Mouse (Mus musculus) C2C12 (cell line): ENCODE results near the gene Mfsd7a. TPM values are rescaled to one million over a fixed set of nuclear protein-coding genes. Genes with fewer than 3 reads are reported as not detected.

ENCODE experiments used
- H3K27me3 ChIP-seq: one replicate; pipeline ENCODE4 v1.6.1; 2011; ENCODE audit not compliant: control insufficient read depth, insufficient read depth, insufficient read length
- H3K36me3 ChIP-seq: one replicate; pipeline ENCODE4 v1.6.1; 2011; ENCODE audit not compliant: control insufficient read depth, insufficient read depth
- H3K4me3 ChIP-seq: one replicate; pipeline ENCODE4 v1.5.1; 2011; ENCODE audit warnings: mild to moderate bottlenecking, control low read depth; ENCODE audit not compliant: poor library complexity, insufficient read depth, severe bottlenecking
- H3K79me2 ChIP-seq: one replicate; pipeline ENCODE4 v1.6.1; 2011; ENCODE audit not compliant: control insufficient read depth, insufficient read depth
- H3K79me3 ChIP-seq: one replicate; pipeline ENCODE4 v1.6.1; 2011; ENCODE audit warnings: low read depth, control low read depth
- H3ac ChIP-seq: one replicate; pipeline ENCODE3; 2011; ENCODE audit warnings: low read depth; ENCODE audit not compliant: control insufficient read depth, insufficient read length
- CEBPB ChIP-seq: IDR thresholded peaks from one replicate; pipeline ENCODE4 v1.6.1; 2011; ENCODE audit warnings: low read depth, mild to moderate bottlenecking, control low read depth, moderate library complexity
- CTCF ChIP-seq: IDR thresholded peaks from one replicate; pipeline ENCODE4 v1.5.1; 2011; ENCODE audit not compliant: control insufficient read depth, insufficient read depth, insufficient read length
- FOSL1 ChIP-seq: IDR thresholded peaks from one replicate; pipeline ENCODE4 v1.8.0; 2011; ENCODE audit warnings: mild to moderate bottlenecking, low read length; ENCODE audit not compliant: poor library complexity, insufficient read depth, severe bottlenecking
- MAX ChIP-seq: IDR thresholded peaks from one replicate; pipeline ENCODE4 v1.6.1; 2011; ENCODE audit warnings: mild to moderate bottlenecking, control low read depth
- MYOD1 ChIP-seq: IDR thresholded peaks from one replicate; pipeline ENCODE4 v1.6.1; 2011; ENCODE audit warnings: low read depth; ENCODE audit not compliant: control insufficient read depth, insufficient read length
- MYOG ChIP-seq: IDR thresholded peaks from one replicate; pipeline ENCODE4 v1.6.1; 2011; ENCODE audit not compliant: control insufficient read depth, insufficient read length; ENCODE audit errors: extremely low read depth
- USF1 ChIP-seq: IDR thresholded peaks from one replicate; pipeline ENCODE4 v1.6.1; 2011; ENCODE audit warnings: low read depth, mild to moderate bottlenecking, control low read depth, moderate library complexity
- polyA plus RNA-seq: library from polyadenylated mRNA; unstranded; fragments of >200 nt; fragmentation: generic; extraction: Trizol; gene quantifications from one replicate; pipeline ENCODE4 v1.2.1, GENCODE M21; 2012; ENCODE audit warnings: missing spikeins

The Mfsd7a gene
- polyA plus RNA-seq, 1 experiment, result 0.25 TPM

DNA sequence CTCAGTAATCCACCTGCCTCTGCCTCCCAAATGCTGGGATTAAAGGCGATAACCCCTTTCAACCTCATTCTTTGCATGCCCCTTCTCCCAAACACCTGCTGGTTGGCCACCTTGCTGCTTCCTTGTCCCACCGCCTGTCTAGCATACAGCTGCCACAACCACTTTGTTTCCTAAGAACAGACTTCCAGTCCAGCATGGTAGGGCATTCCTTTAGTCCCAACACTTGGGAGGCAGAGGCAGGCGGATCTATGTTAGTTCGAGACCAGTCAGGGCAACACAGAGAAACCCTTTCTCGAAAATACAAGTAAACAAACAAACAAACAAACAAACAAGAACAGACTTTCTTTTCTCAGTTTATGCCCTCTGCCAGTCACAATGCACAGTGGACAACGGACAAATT, 11.8 kb upstream of the Mfsd7a start:
- Histone ChIP-seq H3K79me2 (peaks cover 43% of the 10 kb centered on the region), H3K36me3 (no peaks in the 10 kb centered on the region), H3K4me3 (peak overlapping the region; percentile 89), H3ac (no peak overlapping the region), H3K27me3 (no peaks in the 10 kb centered on the region), H3K79me3 (peaks cover 40% of the 10 kb centered on the region)
- TF ChIP-seq MYOD1 (no peak), CTCF (no peak), CEBPB (no peak), MYOG (no peak), FOSL1 (no peak)

DNA sequence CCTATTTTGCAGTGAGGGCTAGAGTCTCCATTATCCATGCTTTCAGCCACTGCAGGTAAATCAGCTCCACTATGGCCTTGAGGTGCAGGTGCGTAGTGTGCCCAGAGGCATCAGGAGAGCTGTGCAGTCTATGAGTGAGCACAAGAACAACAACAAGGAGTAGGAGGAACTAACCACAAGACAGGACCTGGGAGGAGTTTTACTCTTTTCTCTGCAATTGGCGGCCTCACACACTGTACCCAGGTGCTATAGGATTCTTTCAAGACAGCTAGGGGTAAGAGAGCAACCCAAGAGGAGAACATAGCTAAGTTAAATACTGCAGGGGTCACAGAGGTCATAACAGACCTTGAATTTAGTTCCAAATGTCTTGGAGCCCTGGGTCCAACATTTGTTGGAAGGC, 10.0 kb upstream of the Mfsd7a start:
- no peak for TF ChIP-seq USF1
- no peak for TF ChIP-seq CEBPB
- TF ChIP-seq CTCF, result no peak
- peaks cover 24% of the 10 kb centered on the region for H3K79me3 ChIP-seq
- no peak overlapping the region for H3ac ChIP-seq
- H3K27me3 ChIP-seq, result no peaks in the 10 kb centered on the region
- H3K79me2 ChIP-seq, result peaks cover 26% of the 10 kb centered on the region
- no peak overlapping the region for H3K4me3 ChIP-seq
- H3K36me3 ChIP-seq, result no peaks in the 10 kb centered on the region

DNA sequence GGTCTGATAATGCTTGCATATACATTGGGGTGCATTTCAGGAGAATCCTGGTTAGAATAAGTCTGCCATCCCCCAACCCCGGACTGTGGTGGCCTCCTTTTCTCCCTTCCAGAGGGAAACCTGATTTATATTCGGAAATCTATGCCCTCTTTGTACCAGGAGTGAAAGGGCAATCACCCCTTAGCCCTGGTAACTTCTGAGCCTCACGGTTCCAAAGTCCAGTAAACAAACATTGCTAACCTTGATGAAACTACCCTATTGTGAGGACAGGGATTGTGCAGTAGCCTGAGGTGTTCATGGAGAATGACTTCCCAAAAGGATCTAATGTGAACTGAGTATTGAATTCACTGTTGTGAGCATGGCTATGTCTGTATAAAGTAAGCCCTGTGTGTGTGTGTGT, 5.4 kb upstream of the Mfsd7a start:
- Histone ChIP-seq H3K79me3 (no peaks in the 10 kb centered on the region), H3ac (no peak overlapping the region), H3K79me2 (no peaks in the 10 kb centered on the region), H3K27me3 (no peaks in the 10 kb centered on the region), H3K4me3 (no peak overlapping the region), H3K36me3 (no peaks in the 10 kb centered on the region)
- TF ChIP-seq CTCF (no peak), MYOD1 (no peak), MAX (no peak), MYOG (no peak), FOSL1 (no peak), CEBPB (no peak), USF1 (no peak)

DNA sequence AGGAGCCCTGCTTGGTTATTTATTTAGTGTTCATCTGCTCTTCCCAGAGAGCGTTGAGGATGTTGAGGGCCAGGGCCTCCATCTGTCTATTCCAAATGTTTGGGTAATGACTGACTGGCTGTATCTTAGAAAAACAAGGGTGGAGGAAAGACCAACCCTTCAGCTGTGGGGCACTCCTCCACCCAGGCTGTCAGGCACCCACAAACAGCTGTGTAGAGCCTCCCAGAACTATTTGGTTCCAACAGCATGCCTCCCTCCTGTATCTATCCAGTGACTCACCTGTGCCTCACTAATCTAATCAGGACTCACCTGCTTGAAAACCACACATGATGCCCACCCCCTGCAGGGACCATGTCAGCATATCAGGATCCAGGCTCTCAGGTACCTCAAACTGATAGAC, 3.7 kb upstream of the Mfsd7a start:
- H3K79me3 ChIP-seq, result no peaks in the 10 kb centered on the region
- H3ac ChIP-seq, result no peak overlapping the region
- H3K36me3 ChIP-seq, result no peaks in the 10 kb centered on the region
- H3K79me2 ChIP-seq, result no peaks in the 10 kb centered on the region
- H3K4me3 ChIP-seq, result no peak overlapping the region
- no peaks in the 10 kb centered on the region for H3K27me3 ChIP-seq
- TF ChIP-seq MYOD1 (no peak), CEBPB (no peak), FOSL1 (no peak), MAX (no peak), USF1 (no peak), MYOG (no peak), CTCF (no peak)

DNA sequence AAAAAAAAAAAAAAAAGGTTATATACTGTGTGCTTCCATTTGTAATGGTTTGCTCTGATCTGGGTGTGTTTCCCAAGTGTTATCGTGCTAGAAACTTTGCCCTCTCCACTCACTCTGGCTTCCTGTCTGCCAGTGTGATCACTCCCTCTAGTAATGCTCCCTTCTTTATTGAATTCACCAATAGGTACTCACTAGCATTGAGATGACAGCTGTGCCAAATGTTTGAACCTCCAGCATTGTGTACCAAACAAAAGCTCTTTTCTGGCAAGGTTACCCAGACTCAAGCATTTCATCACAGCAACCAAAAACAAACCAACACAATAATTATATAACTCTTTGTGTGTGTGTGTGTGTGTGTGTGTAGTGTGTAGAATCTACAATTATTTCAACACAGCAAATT, 2.9 kb upstream of the Mfsd7a start:
- Histone ChIP-seq H3K79me2 (no peaks in the 10 kb centered on the region), H3K27me3 (no peaks in the 10 kb centered on the region), H3K4me3 (no peak overlapping the region), H3ac (no peak overlapping the region), H3K79me3 (no peaks in the 10 kb centered on the region), H3K36me3 (no peaks in the 10 kb centered on the region)
- no peak for TF ChIP-seq CTCF

DNA sequence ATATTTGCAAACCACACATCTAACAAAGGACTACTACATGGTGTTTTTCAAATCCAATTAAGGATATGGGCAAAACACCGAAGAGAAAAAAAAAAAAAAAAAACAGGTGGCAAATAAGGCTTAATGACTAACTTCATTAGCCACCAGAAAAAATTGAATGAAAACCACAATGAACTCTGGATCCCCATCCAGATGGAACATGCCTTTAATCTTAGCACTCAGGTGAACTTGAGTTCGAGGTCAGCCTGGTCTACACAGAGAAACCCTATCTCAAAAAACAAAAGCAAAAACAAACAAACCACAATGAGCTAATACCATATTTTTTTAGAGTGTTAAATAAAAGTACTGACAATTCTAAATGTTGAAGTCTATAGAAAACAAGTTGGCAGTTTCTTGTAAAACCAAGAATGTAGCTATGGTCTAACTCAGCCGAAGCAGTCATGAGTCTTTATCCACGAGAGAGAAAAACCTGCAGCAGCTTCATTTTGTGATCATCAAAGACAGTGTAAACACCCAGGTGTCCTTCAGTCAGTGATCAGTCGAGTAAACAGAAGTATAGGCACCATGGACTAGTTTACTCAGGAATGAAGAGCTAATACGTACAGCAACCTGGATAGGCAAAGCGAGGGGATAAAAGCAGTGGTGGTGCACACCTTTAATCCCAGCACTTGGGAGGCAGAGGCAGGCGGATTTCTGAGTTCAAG, 2.3 kb upstream of the Mfsd7a start:
- TF ChIP-seq MYOD1 (no peak), MYOG (no peak), FOSL1 (no peak), CEBPB (no peak), USF1 (no peak), CTCF (no peak), MAX (no peak)
- Histone ChIP-seq H3K79me2 (no peaks in the 10 kb centered on the region), H3K4me3 (no peak overlapping the region), H3K36me3 (no peaks in the 10 kb centered on the region), H3K27me3 (no peaks in the 10 kb centered on the region), H3K79me3 (no peaks in the 10 kb centered on the region), H3ac (no peak overlapping the region)
